ENCODE assay signal across 19 mouse cellular contexts in genomic region chr2:102795034-102795433, GRCm38 (mm10).
DNase-seq lines count a peak whose midpoint lies in the region; ATAC-seq lines count a peak whose summit lies in the region.
"Had no signal": no experiment of that assay in that cellular context is flagged by ENCODE, and none has a peak within 500 bp of the region (broad histone marks: within the 10 kb centered on the region; RNA-seq: fewer than 3 reads in every experiment).

No protein-coding gene starts in this region.

- ATAC-seq in granulocyte monocyte progenitor cell, adult 5-6 weeks (replicated peaks; ENCODE audit: poor library complexity, severe bottlenecking): peak; percentile 64
- ATAC-seq: lung, postnatal 0 days; midbrain, embryonic 15.5 days had no signal

- intact Hi-C loops in heart, postnatal 25 days (cut with DNase I): no loop called here

- DNase-seq in A20 (ENCODE audit: low read depth, low spot score) (peak; percentile 79), adipocyte (ENCODE audit: low spot score) (no peak)
- DNase-seq in B cell, adult 2 months: peak; percentile 75 to 78
- DNase-seq in spleen, adult 18-20 months: peak; percentile 42 to 65
- no peak for DNase-seq in heart, postnatal 25 days (ENCODE audit: low spot score)
- no peak for DNase-seq in adrenal gland, adult (ENCODE audit: inconsistent age in 2 of 2, low spot score in 1 of 2)
- DNase-seq: adrenal gland, postnatal 14 days; cerebellum, adult 2 months; cerebellum, postnatal 25 days; embryo, embryonic 11 days; gastrocnemius, adult 2 months; kidney, adult 11 months; kidney, postnatal 4 days; layer of hippocampus, adult 9-11 months; right cerebral cortex, adult 18-20 months; right cerebral cortex, postnatal 4 days had no signal

Comparison
In these comparisons a context has a peak if more than half of its experiments do, and no peak if none do; other contexts are left out.
1. DNase-seq: peak in A20 (single experiment), B cell, adult 2 months (2 of 2) and spleen, adult 18-20 months (2 of 2); none in adipocyte (single experiment), heart, postnatal 25 days (single experiment) and adrenal gland, adult (0 of 2).